Mouse (Mus musculus): ENCODE measurements at regions not wholly inside any gene's neighbourhood (a gene's known extent, or its start where the extent isn't known, plus 50 kb on each side); places are given as distances from the start of the nearest gene placed in this dataset.

GRCm38 (mm10) chr9:41360356-41360755 is 198.9 kb upstream of the Ubash3b start:
- Histone ChIP-seq H3K4me1 (ENCODE audit: control insufficient read depth, insufficient read depth, low read length) (peaks cover 7% of the 10 kb centered on the region; the same call in 1 of the 2 replicates), H3K4me2 (ENCODE audit: low read length) (no peak overlapping the region), H3K9ac (ENCODE audit: low read length) (no peak overlapping the region), H3K9me3 (replicated peaks; ENCODE audit: control insufficient read depth, low read length) (no peaks in the 10 kb centered on the region), H3K36me3 (ENCODE audit: control insufficient read depth, insufficient read depth, low read length) (no peaks in the 10 kb centered on the region), H3K27ac (ENCODE audit: low read depth, low read length) (no peak overlapping the region), H3K27me3 (replicated peaks; ENCODE audit: control insufficient read depth, insufficient read depth, low read length) (no peaks in the 10 kb centered on the region), H3K4me3 (ENCODE audit: low read depth, low read length) (no peak overlapping the region)
- WGBS: 76% methylated on average over 5 of the region's 5 CpGs
- DNase-seq (ENCODE audit: low spot score): peak; percentile 11
- no peak for ATAC-seq

GRCm38 (mm10) chr9:41359286-41359685 is 197.8 kb upstream of the Ubash3b start:
- Histone ChIP-seq H3K36me3 (ENCODE audit: control insufficient read depth, insufficient read depth, low read length) (no peaks in the 10 kb centered on the region), H3K4me3 (ENCODE audit: low read depth, low read length) (no peak overlapping the region), H3K4me2 (ENCODE audit: low read length) (no peak overlapping the region), H3K4me1 (ENCODE audit: control insufficient read depth, insufficient read depth, low read length) (no peaks in the 10 kb centered on the region), H3K27ac (ENCODE audit: low read depth, low read length) (no peak overlapping the region), H3K27me3 (replicated peaks; ENCODE audit: control insufficient read depth, insufficient read depth, low read length) (no peaks in the 10 kb centered on the region), H3K9me3 (replicated peaks; ENCODE audit: control insufficient read depth, low read length) (no peaks in the 10 kb centered on the region), H3K9ac (ENCODE audit: low read length) (no peak overlapping the region)
- DNase-seq (ENCODE audit: low spot score) (no peak), ATAC-seq (no peak)
- 91% methylated on average over 3 of the region's 3 CpGs for WGBS

DNA sequence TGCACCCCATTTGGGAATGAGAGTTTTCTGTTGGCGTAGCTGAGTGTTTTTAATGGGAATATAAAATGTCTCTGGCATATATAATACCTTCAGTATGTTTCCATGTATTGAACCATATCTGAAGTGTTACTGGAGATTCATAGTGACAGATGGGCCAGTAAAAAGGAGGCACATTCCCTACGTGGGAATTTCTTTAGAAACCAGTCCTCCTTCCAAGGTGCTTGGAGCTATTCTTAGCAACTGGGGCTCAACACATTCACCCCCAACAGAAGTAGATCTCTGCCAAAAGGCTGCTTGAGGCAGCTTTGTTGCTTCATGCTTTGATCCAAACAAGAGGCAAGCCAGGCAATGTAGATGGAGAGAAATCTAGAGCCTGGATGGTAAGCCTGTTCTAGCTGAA is 183.8 kb upstream of the Ubash3b start:
- Histone ChIP-seq H3K4me2 (ENCODE audit: low read length) (no peak overlapping the region), H3K9me3 (replicated peaks; ENCODE audit: control insufficient read depth, low read length) (no peaks in the 10 kb centered on the region), H3K27me3 (replicated peaks; ENCODE audit: control insufficient read depth, insufficient read depth, low read length) (no peaks in the 10 kb centered on the region), H3K4me3 (ENCODE audit: low read depth, low read length) (no peak overlapping the region), H3K36me3 (ENCODE audit: control insufficient read depth, insufficient read depth, low read length) (no peaks in the 10 kb centered on the region), H3K4me1 (ENCODE audit: control insufficient read depth, insufficient read depth, low read length) (no peaks in the 10 kb centered on the region), H3K27ac (ENCODE audit: low read depth, low read length) (no peak overlapping the region), H3K9ac (ENCODE audit: low read length) (no peak overlapping the region)
- ATAC-seq (no peak; the same call in 1 of the 2 replicates), DNase-seq (ENCODE audit: low spot score) (peak; percentile 68)
- WGBS: 64% methylated on average over 2 of the region's 2 CpGs

DNA sequence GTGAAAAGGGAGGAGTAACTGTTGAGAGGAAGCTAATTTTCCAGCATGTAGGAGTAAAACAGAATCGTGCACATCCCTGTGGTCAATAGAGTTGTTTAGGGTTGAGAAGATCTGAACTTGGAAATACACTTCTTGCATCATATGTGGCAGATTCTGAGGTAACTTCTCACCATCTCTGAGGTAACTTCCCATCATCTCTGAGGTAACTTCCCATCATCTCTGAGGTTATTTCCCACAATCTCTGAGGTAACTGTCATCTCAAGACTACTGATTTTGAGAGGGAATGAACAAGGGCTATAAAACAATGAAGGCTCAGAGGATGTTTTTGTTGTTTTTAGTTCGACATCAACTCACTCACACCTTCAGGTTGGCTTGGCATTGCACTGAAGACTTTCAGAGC is 175.9 kb upstream of the Ubash3b start:
- WGBS: 88% methylated on average over 2 of the region's 2 CpGs
- no peak for DNase-seq (ENCODE audit: low spot score)
- Histone ChIP-seq H3K9me3 (replicated peaks; ENCODE audit: control insufficient read depth, low read length) (no peaks in the 10 kb centered on the region), H3K4me2 (ENCODE audit: low read length) (no peak overlapping the region), H3K9ac (ENCODE audit: low read length) (no peak overlapping the region), H3K27ac (ENCODE audit: low read depth, low read length) (no peak overlapping the region), H3K27me3 (replicated peaks; ENCODE audit: control insufficient read depth, insufficient read depth, low read length) (no peaks in the 10 kb centered on the region), H3K36me3 (ENCODE audit: control insufficient read depth, insufficient read depth, low read length) (no peaks in the 10 kb centered on the region), H3K4me3 (ENCODE audit: low read depth, low read length) (no peak overlapping the region), H3K4me1 (ENCODE audit: control insufficient read depth, insufficient read depth, low read length) (peaks cover 7% of the 10 kb centered on the region; the same call in 1 of the 2 replicates)
- no peak for ATAC-seq

DNA sequence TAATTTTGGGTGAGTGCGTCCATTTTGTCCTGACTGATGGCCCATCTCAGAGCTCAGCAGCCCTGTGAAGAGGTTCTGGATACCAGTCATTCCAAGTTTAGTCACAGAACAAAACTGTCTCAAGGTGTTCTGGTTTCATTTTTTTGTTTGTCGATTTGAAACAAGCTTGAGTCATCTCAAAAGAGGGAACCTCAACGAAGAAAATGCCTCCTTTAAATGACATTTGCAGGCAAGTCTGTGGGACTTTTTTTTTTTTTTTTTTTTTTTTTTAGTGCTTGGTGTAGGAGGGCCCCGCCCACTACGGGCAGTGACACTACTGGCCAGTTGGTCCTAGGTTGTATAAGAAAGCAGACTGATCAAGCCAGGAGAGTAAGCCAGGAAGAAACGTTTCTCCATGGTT is 175.3 kb upstream of the Ubash3b start:
- no peak overlapping the region for H3K9ac ChIP-seq (ENCODE audit: low read length)
- H3K4me2 ChIP-seq (ENCODE audit: low read length): no peak overlapping the region
- H3K27me3 ChIP-seq (replicated peaks; ENCODE audit: control insufficient read depth, insufficient read depth, low read length): no peaks in the 10 kb centered on the region
- H3K4me3 ChIP-seq (ENCODE audit: low read depth, low read length): no peak overlapping the region
- DNase-seq (ENCODE audit: low spot score) (no peak), ATAC-seq (no peak)
- H3K36me3 ChIP-seq (ENCODE audit: control insufficient read depth, insufficient read depth, low read length): no peaks in the 10 kb centered on the region
- no peak overlapping the region for H3K27ac ChIP-seq (ENCODE audit: low read depth, low read length)
- H3K4me1 ChIP-seq (ENCODE audit: control insufficient read depth, insufficient read depth, low read length): peaks cover 7% of the 10 kb centered on the region; the same call in 1 of the 2 replicates
- no peaks in the 10 kb centered on the region for H3K9me3 ChIP-seq (replicated peaks; ENCODE audit: control insufficient read depth, low read length)
- 84% methylated on average over 6 of the region's 6 CpGs for WGBS

DNA sequence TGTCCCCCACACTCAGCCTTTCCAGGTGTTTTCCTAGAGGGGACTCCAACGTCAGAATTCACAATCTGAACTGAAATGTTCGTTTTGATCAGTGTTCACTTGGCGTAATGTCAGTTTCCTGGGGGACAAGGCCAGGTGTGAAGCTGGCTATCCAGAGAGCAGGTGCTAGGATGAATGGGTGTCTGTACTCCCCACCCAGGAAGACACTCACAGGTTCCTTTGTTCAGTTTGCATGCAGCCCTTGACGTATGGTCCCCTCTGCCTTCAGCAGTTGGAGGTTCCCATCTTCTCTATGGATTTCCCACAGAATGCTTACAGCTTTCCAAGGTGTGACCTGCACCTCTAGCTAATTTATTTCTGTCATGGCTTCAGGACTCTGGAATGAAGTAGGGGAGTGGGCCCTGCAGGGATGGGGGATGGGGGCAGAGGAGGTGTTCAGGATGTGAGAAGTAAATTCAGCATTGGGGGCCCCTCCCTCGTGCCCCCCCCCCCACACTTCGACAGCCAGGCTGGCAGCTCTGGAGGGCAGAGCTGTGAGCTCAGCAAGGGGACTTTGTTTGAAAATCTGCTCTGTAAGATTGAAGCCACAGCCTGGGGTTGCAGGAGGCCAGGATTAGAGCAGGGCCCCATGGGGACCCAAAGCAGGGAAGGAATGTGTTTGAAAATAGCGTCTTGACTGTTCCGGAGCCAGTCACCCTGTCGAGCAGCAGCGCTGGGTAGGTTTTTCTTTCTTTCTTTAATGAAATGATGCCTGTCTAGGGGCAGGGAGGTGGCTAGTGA is 173.2 kb upstream of the Ubash3b start:
- Histone ChIP-seq H3K9ac (ENCODE audit: low read length) (peak overlapping the region; percentile 5; the same call in 1 of the 2 replicates), H3K4me1 (ENCODE audit: control insufficient read depth, insufficient read depth, low read length) (peaks cover 7% of the 10 kb centered on the region; the same call in 1 of the 2 replicates), H3K9me3 (replicated peaks; ENCODE audit: control insufficient read depth, low read length) (no peaks in the 10 kb centered on the region), H3K4me3 (ENCODE audit: low read depth, low read length) (no peak overlapping the region), H3K4me2 (ENCODE audit: low read length) (no peak overlapping the region), H3K27ac (ENCODE audit: low read depth, low read length) (peak overlapping the region; percentile 70), H3K27me3 (replicated peaks; ENCODE audit: control insufficient read depth, insufficient read depth, low read length) (no peaks in the 10 kb centered on the region), H3K36me3 (ENCODE audit: control insufficient read depth, insufficient read depth, low read length) (no peaks in the 10 kb centered on the region)
- 23% methylated on average over 10 of the region's 10 CpGs for WGBS
- peak; percentile 40 for DNase-seq (ENCODE audit: low spot score)
- ATAC-seq: peak; percentile 58; the same call in 1 of the 2 replicates

DNA sequence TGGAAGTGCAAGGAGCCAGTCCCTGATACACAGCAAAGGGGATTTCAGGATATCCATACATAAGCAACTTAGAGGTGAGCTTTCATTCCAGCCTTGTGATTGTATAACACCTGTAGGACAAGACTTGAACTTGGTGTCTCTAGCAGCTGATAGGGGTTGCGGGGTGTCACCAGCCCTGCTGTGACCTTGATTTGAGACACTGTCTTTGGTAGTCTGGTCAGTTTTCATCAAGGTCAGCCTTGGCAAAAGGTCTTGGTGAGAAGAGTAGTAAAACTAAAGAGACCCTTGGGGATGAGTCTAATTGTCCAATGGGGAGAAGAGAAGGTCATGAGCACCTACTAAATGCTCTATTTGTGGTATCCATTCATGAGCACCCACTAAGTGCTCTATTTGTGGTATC is 172.0 kb upstream of the Ubash3b start:
- Histone ChIP-seq H3K36me3 (ENCODE audit: control insufficient read depth, insufficient read depth, low read length) (no peaks in the 10 kb centered on the region), H3K27ac (ENCODE audit: low read depth, low read length) (no peak overlapping the region), H3K9me3 (replicated peaks; ENCODE audit: control insufficient read depth, low read length) (no peaks in the 10 kb centered on the region), H3K27me3 (replicated peaks; ENCODE audit: control insufficient read depth, insufficient read depth, low read length) (no peaks in the 10 kb centered on the region), H3K9ac (ENCODE audit: low read length) (no peak overlapping the region), H3K4me3 (ENCODE audit: low read depth, low read length) (no peak overlapping the region), H3K4me2 (ENCODE audit: low read length) (no peak overlapping the region), H3K4me1 (ENCODE audit: control insufficient read depth, insufficient read depth, low read length) (peaks cover 7% of the 10 kb centered on the region; the same call in 1 of the 2 replicates)
- WGBS: 100% methylated on average over 1 of the region's 1 CpGs
- ATAC-seq (no peak), DNase-seq (ENCODE audit: low spot score) (no peak)

DNA sequence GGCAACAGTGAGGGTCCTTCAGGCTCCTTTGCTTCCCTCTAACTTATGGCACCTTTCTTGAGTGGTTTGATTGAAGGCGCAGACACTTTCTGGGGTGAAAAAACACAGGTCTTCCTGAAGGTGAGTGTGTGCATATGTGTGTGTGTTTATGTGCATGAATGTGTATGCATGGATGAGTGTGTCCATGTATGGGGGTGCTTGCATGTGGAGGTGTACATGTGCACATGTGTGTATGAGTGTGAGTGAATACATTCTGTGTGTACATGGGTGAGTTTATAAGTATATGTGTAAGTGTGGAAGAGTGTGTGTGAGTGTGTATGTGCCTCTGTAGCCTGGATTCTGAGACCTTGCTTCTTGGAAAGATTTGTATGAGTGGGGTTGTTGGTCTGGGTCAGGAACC is 167.5 kb upstream of the Ubash3b start:
- no peak for DNase-seq (ENCODE audit: low spot score)

DNA sequence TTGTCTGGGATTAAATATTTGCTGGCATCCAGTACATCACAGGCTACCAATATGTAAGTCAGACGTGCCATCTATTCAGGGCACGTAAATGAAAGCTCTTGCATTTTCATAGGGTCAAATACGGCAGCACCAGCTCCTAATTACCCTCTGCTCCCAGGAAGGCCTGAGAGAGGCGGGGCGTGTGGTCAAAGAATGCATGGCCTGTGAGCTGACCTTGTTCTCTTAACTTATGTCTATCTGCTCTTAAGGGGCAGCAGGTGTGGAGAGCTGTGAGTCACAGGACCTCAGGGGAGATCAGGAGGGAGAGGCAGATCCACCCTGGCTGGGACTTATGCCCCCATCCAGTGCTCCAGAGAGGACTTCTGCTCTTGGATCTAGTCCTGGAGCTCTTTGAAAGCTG is 167.0 kb upstream of the Ubash3b start:
- Histone ChIP-seq H3K4me3 (ENCODE audit: low read depth, low read length) (no peak overlapping the region), H3K27ac (ENCODE audit: low read depth, low read length) (0 out of 2 replicates have a peak overlapping the region, but pooled peaks have one; percentile 28), H3K9me3 (replicated peaks; ENCODE audit: control insufficient read depth, low read length) (no peaks in the 10 kb centered on the region), H3K4me2 (ENCODE audit: low read length) (peak overlapping the region; percentile 30), H3K36me3 (ENCODE audit: control insufficient read depth, insufficient read depth, low read length) (no peaks in the 10 kb centered on the region), H3K4me1 (ENCODE audit: control insufficient read depth, insufficient read depth, low read length) (peaks cover 12% of the 10 kb centered on the region), H3K27me3 (replicated peaks; ENCODE audit: control insufficient read depth, insufficient read depth, low read length) (no peaks in the 10 kb centered on the region), H3K9ac (ENCODE audit: low read length) (peak overlapping the region; percentile 9; the same call in 1 of the 2 replicates)
- WGBS: 25% methylated on average over 5 of the region's 5 CpGs
- DNase-seq (ENCODE audit: low spot score) (no peak), ATAC-seq (peak; percentile 29; the same call in 1 of the 2 replicates)

More for the DNA sequence above, 167.5 kb upstream of the Ubash3b start:
- H3K27me3 ChIP-seq (replicated peaks; ENCODE audit: control insufficient read depth, insufficient read depth, low read length): no peaks in the 10 kb centered on the region
- no peak overlapping the region for H3K9ac ChIP-seq (ENCODE audit: low read length)
- H3K36me3 ChIP-seq (ENCODE audit: control insufficient read depth, insufficient read depth, low read length): no peaks in the 10 kb centered on the region
- 94% methylated on average over 1 of the region's 1 CpGs for WGBS
- H3K9me3 ChIP-seq (replicated peaks; ENCODE audit: control insufficient read depth, low read length): no peaks in the 10 kb centered on the region
- no peak overlapping the region for H3K4me3 ChIP-seq (ENCODE audit: low read depth, low read length)
- H3K27ac ChIP-seq (ENCODE audit: low read depth, low read length): no peak overlapping the region
- peaks cover 12% of the 10 kb centered on the region for H3K4me1 ChIP-seq (ENCODE audit: control insufficient read depth, insufficient read depth, low read length)
- H3K4me2 ChIP-seq (ENCODE audit: low read length): peak overlapping the region; percentile 30
- no peak for ATAC-seq
